In the genomic region with DNA sequence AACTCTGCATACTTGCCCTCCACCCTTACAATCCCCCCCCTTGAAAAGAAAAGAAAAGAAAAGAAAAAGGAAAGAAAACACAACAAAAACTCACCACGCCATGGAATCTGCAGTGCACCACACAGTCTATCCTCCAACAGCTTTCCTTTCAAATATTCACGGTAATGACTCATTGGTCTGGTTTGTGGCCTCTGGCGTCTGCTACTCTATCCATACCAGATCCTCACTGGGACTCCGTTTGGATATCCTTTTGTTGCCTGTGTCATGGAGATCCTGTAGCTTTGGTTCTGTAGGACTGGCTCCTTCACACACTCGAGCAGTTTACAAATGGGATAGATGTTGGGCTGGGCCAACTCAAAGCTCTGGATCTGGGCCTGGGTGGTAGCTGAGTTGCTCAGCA, we compare ENCODE assay signal across 26 mouse cellular contexts.
"Had no signal": no experiment of that assay in that cellular context is flagged by ENCODE, and none has a peak within 500 bp of the region (broad histone marks: within the 10 kb centered on the region; RNA-seq: fewer than 3 reads in every experiment).

No protein-coding gene starts in this region.

- H3K9me3 ChIP-seq: heart, embryonic 10.5 days; heart, embryonic 12.5 days; hindbrain, embryonic 13.5 days; intestine, embryonic 15.5 days; kidney, embryonic 15.5 days; limb, embryonic 13.5 days; limb, embryonic 15.5 days; liver, embryonic 12.5 days had no signal

- ATAC-seq: hindbrain, embryonic 16.5 days; inflammation-experienced regulatory T-cells, adult 6 months; intestine, embryonic 15.5 days; intestine, postnatal 0 days; liver, embryonic 12.5 days had no signal

- H3K9ac ChIP-seq: heart, embryonic 12.5 days; hindbrain, embryonic 13.5 days; intestine, embryonic 15.5 days; kidney, embryonic 15.5 days; limb, embryonic 13.5 days; limb, embryonic 15.5 days; liver, embryonic 12.5 days; liver, embryonic 14.5 days had no signal

- H3K27me3 ChIP-seq: heart, embryonic 12.5 days; hindbrain, embryonic 13.5 days; intestine, embryonic 15.5 days; kidney, embryonic 15.5 days; limb, embryonic 13.5 days; limb, embryonic 15.5 days; liver, embryonic 12.5 days had no signal

- H3K4me2 ChIP-seq: heart, embryonic 12.5 days; hindbrain, embryonic 13.5 days; intestine, embryonic 15.5 days; kidney, embryonic 15.5 days; limb, embryonic 13.5 days; limb, embryonic 15.5 days; liver, embryonic 12.5 days had no signal

- H3K4me1 ChIP-seq: heart, embryonic 10.5 days; heart, embryonic 12.5 days; hindbrain, embryonic 13.5 days; intestine, embryonic 15.5 days; kidney, embryonic 15.5 days; limb, embryonic 13.5 days; limb, embryonic 15.5 days; liver, embryonic 12.5 days had no signal

- H3K4me3 ChIP-seq: gastrocnemius, adult 2 months; heart, embryonic 10.5 days; heart, embryonic 12.5 days; hindbrain, embryonic 13.5 days; intestine, embryonic 15.5 days; kidney, embryonic 15.5 days; limb, embryonic 13.5 days; limb, embryonic 15.5 days; liver, embryonic 12.5 days had no signal

- H3K36me3 ChIP-seq: heart, embryonic 10.5 days; heart, embryonic 12.5 days; hindbrain, embryonic 13.5 days; intestine, embryonic 15.5 days; kidney, embryonic 15.5 days; limb, embryonic 13.5 days; limb, embryonic 15.5 days; liver, embryonic 12.5 days had no signal

- DNase-seq: gastrocnemius, adult 2 months; gastrocnemius, postnatal 10 days; gastrocnemius, postnatal 25 days; heart, adult 18-20 months; heart, postnatal 10 days; heart, postnatal 36 days; kidney, adult 2 months; kidney, adult 9 months; kidney, postnatal 14 days; kidney, postnatal 36 days; layer of hippocampus, adult 9-11 months; layer of hippocampus, postnatal 36 days; left cerebral cortex, postnatal 4 days had no signal

- H3K27ac ChIP-seq: gastrocnemius, adult 2 months; heart, embryonic 10.5 days; hindbrain, embryonic 13.5 days; intestine, embryonic 15.5 days; kidney, embryonic 15.5 days; kidney, postnatal 0 days; limb, embryonic 13.5 days; limb, embryonic 15.5 days; liver, embryonic 12.5 days; liver, embryonic 14.5 days had no signal
